Mouse (Mus musculus) CD4-positive, CD25-positive, alpha-beta regulatory T cell, adult 2 months (primary cell): ENCODE data around the gene Unc5b.
"Not testable (repeated sequence)": the region's sequence is repeated elsewhere in the genome, so short reads cannot be mapped to it uniquely, and the experiment has no call there.

Source experiments
- DNase-seq: peaks from one replicate; pipeline ENCODE4 v3.0.0-alpha.2; 2012; ENCODE audit warnings: low read depth, low spot score

Gene Unc5b

GRCm38 (mm10) chr10:60753941-60754340 is 77.4 kb downstream of the Unc5b start:
- no peak for DNase-seq

GRCm38 (mm10) chr10:60753261-60753660 is 78.1 kb downstream of the Unc5b start:
- peak; percentile 33 for DNase-seq

GRCm38 (mm10) chr10:60752040-60753020 is 79.1 kb downstream of the Unc5b start, which contains the start of gene Slc29a3:
Slc29a3 (minus strand) TSS chr10:60752794.
- peak; percentile 97 for DNase-seq

- no peak for DNase-seq
These were observed 83.6 kb downstream of the Unc5b start for GRCm38 (mm10) chr10:60747667-60748212.

- DNase-seq = peak; percentile 23
These were observed 84.9 kb downstream of the Unc5b start for GRCm38 (mm10) chr10:60746512-60746911.

- no peak for DNase-seq
These were observed 86.7 kb downstream of the Unc5b start for GRCm38 (mm10) chr10:60744543-60745290.

- DNase-seq = no peak
These were observed 87.7 kb downstream of the Unc5b start for GRCm38 (mm10) chr10:60743681-60744080.

GRCm38 (mm10) chr10:60742942-60743341 is 88.4 kb downstream of the Unc5b start:
- DNase-seq = no peak

GRCm38 (mm10) chr10:60742296-60742695 is 89.1 kb downstream of the Unc5b start:
- DNase-seq = not testable (repeated sequence)

GRCm38 (mm10) chr10:60741435-60741834 is 89.9 kb downstream of the Unc5b start:
- peak; percentile 22 for DNase-seq

- DNase-seq = no peak
These were observed 91.6 kb downstream of the Unc5b start for GRCm38 (mm10) chr10:60739619-60740363.

- no peak for DNase-seq
These were observed 93.3 kb downstream of the Unc5b start for GRCm38 (mm10) chr10:60737886-60738640.

- DNase-seq = no peak
These were observed 94.1 kb downstream of the Unc5b start for GRCm38 (mm10) chr10:60737169-60737728.

GRCm38 (mm10) chr10:60735737-60736136 is 95.6 kb downstream of the Unc5b start:
- no peak for DNase-seq

GRCm38 (mm10) chr10:60733471-60733870 is 97.9 kb downstream of the Unc5b start:
- no peak for DNase-seq

GRCm38 (mm10) chr10:60732397-60732861 is 99.0 kb downstream of the Unc5b start:
- no peak for DNase-seq

- no peak for DNase-seq
These were observed 99.6 kb downstream of the Unc5b start for GRCm38 (mm10) chr10:60731742-60732141.

- no peak for DNase-seq
These were observed 104.1 kb downstream of the Unc5b start for GRCm38 (mm10) chr10:60727301-60727700.

- no peak for DNase-seq
These were observed 104.5 kb downstream of the Unc5b start for GRCm38 (mm10) chr10:60726896-60727295.

- DNase-seq = no peak
These were observed 106.9 kb downstream of the Unc5b start for GRCm38 (mm10) chr10:60724496-60724895.
